Mouse (Mus musculus) ES-Bruce4 (cell line): ENCODE data around the gene Lrp1. TPM values are rescaled to one million over a fixed set of nuclear protein-coding genes. Genes with fewer than 3 reads are reported as not detected.

Experiments
- H3K27ac ChIP-seq: 2 replicates; pipeline ENCODE4 v1.5.1; 2012; ENCODE audit warnings: low read length, inconsistent platforms; ENCODE audit not compliant: insufficient read depth
- H3K27me3 ChIP-seq: 2 replicates; pipeline ENCODE4 v1.6.1; 2012; ENCODE audit warnings: mild to moderate bottlenecking, low read length, inconsistent platforms; ENCODE audit not compliant: control insufficient read depth, poor library complexity, insufficient read depth, severe bottlenecking
- H3K36me3 ChIP-seq: 2 replicates; pipeline ENCODE4 v1.6.1; 2012; ENCODE audit warnings: inconsistent platforms, mild to moderate bottlenecking, low read length, moderate library complexity; ENCODE audit not compliant: control insufficient read depth, poor library complexity, insufficient read depth, severe bottlenecking
- H3K4me1 ChIP-seq: one replicate; pipeline ENCODE4 v1.8.1; 2011; ENCODE audit warnings: low read length; ENCODE audit not compliant: control insufficient read depth, insufficient read depth
- H3K4me3 ChIP-seq: 2 replicates; pipeline ENCODE4 v1.5.1; 2011; ENCODE audit warnings: low read depth, mild to moderate bottlenecking, low read length
- H3K9ac ChIP-seq: 2 replicates; pipeline ENCODE4 v1.6.1; 2012; ENCODE audit warnings: low read depth, mild to moderate bottlenecking, inconsistent platforms; ENCODE audit not compliant: poor library complexity, severe bottlenecking
- H3K9me3 ChIP-seq: replicated peaks from 2 replicates; pipeline ENCODE4 v1.6.1; 2012; ENCODE audit warnings: mild to moderate bottlenecking, low read length, inconsistent platforms; ENCODE audit not compliant: control insufficient read depth, poor library complexity, insufficient read depth, severe bottlenecking
- CTCF ChIP-seq: IDR thresholded peaks from one replicate; pipeline ENCODE4 v1.8.1; 2011; ENCODE audit warnings: low read depth, low read length
- EP300 ChIP-seq: IDR thresholded peaks from 2 replicates; pipeline ENCODE4 v1.6.1; 2011; ENCODE audit warnings: low read depth, low read length; ENCODE audit not compliant: insufficient read depth
- POLR2A ChIP-seq: IDR thresholded peaks from one replicate; pipeline ENCODE4 v1.8.1; 2011; ENCODE audit warnings: low read length; ENCODE audit not compliant: insufficient read depth
- polyA plus RNA-seq: library from polyadenylated mRNA; stranded (reverse); fragments of >200 nt; gene quantifications from 2 replicates; pipeline ENCODE4 v1.2.4, GENCODE M21; 2011; ENCODE audit warnings: low read depth; ENCODE audit not compliant: missing spikeins, insufficient read depth, insufficient read length

Gene Lrp1
- polyA plus RNA-seq, 1 experiment: 41.3 TPM

- no peaks in the 10 kb centered on the region for H3K9me3 ChIP-seq
- H3K9ac ChIP-seq: peak overlapping the region; percentile 17; the same call in 1 of the 2 replicates
- H3K27me3 ChIP-seq: no peaks in the 10 kb centered on the region
- no peak overlapping the region for H3K4me3 ChIP-seq
- peaks cover 18% of the 10 kb centered on the region for H3K4me1 ChIP-seq
- no peaks in the 10 kb centered on the region for H3K36me3 ChIP-seq
- peak overlapping the region; percentile 68 for H3K27ac ChIP-seq
- TF ChIP-seq CTCF (no peak), EP300 (no peak), POLR2A (no peak)
Measured at GRCm38 (mm10) chr10:127591514-127591913, 29.4 kb downstream of the Lrp1 start.

GRCm38 (mm10) chr10:127590831-127591451 lies 30.0 kb downstream of the Lrp1 start:
- H3K27ac ChIP-seq: peak overlapping the region; percentile 85

GRCm38 (mm10) chr10:127590256-127590655 lies 30.7 kb downstream of the Lrp1 start:
- Histone ChIP-seq H3K27ac (peak overlapping the region; percentile 85), H3K27me3 (no peaks in the 10 kb centered on the region), H3K9me3 (no peaks in the 10 kb centered on the region), H3K9ac (peak overlapping the region; percentile 17; the same call in 1 of the 2 replicates), H3K4me1 (peaks cover 18% of the 10 kb centered on the region), H3K4me3 (peak overlapping the region; percentile 31; the same call in 1 of the 2 replicates), H3K36me3 (no peaks in the 10 kb centered on the region)
- peak; percentile 66; the same call in 1 of the 2 replicates for TF ChIP-seq EP300
- no peak for TF ChIP-seq POLR2A

More at GRCm38 (mm10) chr10:127590831-127591451, 30.0 kb downstream of the Lrp1 start:
- peaks cover 18% of the 10 kb centered on the region for H3K4me1 ChIP-seq
- no peaks in the 10 kb centered on the region for H3K36me3 ChIP-seq
- H3K4me3 ChIP-seq: no peak overlapping the region
- no peak for TF ChIP-seq CTCF
- TF ChIP-seq EP300: peak; percentile 73
- H3K9me3 ChIP-seq: no peaks in the 10 kb centered on the region
- no peaks in the 10 kb centered on the region for H3K27me3 ChIP-seq
- peak overlapping the region; percentile 17 for H3K9ac ChIP-seq

DNA sequence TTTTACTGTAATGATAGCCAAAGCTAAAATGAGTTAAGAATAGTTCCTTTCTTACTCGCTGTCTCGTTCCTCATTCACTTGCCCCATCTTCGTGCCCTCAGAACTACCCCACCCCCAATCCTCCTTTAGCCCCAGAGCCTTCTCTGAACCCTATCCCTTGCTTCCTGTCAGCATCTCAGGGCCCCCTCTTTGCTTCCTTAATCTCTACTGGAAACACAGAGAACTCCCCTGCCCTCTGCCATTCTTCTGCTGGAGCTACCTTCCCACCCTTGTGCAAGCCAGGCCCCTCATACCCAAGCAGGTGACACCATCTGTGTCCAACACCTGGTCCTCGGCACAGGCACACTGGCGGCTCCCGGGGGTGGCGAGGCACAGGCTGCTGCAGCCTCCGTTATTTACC lies 33.2 kb downstream of the Lrp1 start:
- H3K36me3 ChIP-seq: no peaks in the 10 kb centered on the region

GRCm38 (mm10) chr10:127586209-127586608 lies 34.7 kb downstream of the Lrp1 start:
- TF ChIP-seq CTCF (no peak), POLR2A (no peak), EP300 (no peak)
- Histone ChIP-seq H3K4me1 (peaks cover 13% of the 10 kb centered on the region), H3K4me3 (no peak overlapping the region), H3K9me3 (no peaks in the 10 kb centered on the region), H3K36me3 (no peaks in the 10 kb centered on the region), H3K27ac (no peak overlapping the region), H3K27me3 (no peaks in the 10 kb centered on the region), H3K9ac (no peak overlapping the region)

More for the DNA sequence above, 33.2 kb downstream of the Lrp1 start:
- Histone ChIP-seq H3K9ac (no peak overlapping the region), H3K27me3 (no peaks in the 10 kb centered on the region), H3K27ac (no peak overlapping the region), H3K4me1 (peaks cover 18% of the 10 kb centered on the region), H3K9me3 (no peaks in the 10 kb centered on the region), H3K4me3 (peak overlapping the region; percentile 5; the same call in 1 of the 2 replicates)
- no peak for TF ChIP-seq POLR2A
- no peak for TF ChIP-seq CTCF
- TF ChIP-seq EP300: no peak

DNA sequence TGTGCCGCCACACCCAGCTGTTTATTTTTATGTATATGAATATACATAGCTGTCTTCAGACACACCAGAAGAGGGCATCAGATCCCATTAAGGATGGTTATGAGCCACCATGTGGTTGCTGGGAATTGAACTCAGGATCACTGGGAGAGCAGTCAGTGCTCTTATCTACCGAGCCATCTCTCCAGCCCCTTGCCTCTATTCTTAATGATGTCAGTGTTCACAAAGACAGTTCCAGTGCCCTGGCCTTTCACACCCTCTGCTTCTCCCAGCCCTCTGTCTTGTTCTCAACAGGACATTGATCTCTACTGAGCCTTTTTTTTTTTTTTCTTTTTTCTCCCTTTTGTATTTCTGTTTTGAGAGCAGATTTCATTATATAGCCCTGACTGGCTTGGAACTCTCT lies 35.4 kb downstream of the Lrp1 start:
- Histone ChIP-seq H3K4me1 (peaks cover 11% of the 10 kb centered on the region), H3K9me3 (no peaks in the 10 kb centered on the region), H3K4me3 (no peak overlapping the region), H3K27me3 (no peaks in the 10 kb centered on the region), H3K9ac (no peak overlapping the region), H3K36me3 (no peaks in the 10 kb centered on the region), H3K27ac (no peak overlapping the region)
- TF ChIP-seq CTCF: no peak
- no peak for TF ChIP-seq EP300
- TF ChIP-seq POLR2A: no peak
